Mouse (Mus musculus) neutrophil, adult 5-6 weeks (primary cell): ENCODE data around the gene Map2. TPM values are rescaled to one million over a fixed set of nuclear protein-coding genes. Genes with fewer than 3 reads are reported as not detected.

Experiments used
- ATAC-seq: fragments of 151-379, 151-347 bp; 2 replicates; pipeline ENCODE4 v1.8.0; 2017; ENCODE audit warnings: mild to moderate bottlenecking, moderate TSS enrichment; ENCODE audit not compliant: insufficient number of reproducible peaks, poor library complexity, low FRiP score, severe bottlenecking; ENCODE audit errors: extremely low read depth
- total RNA-seq: library from RNA; stranded (forward); fragments of 200-1000 nt; gene quantifications from 2 replicates; pipeline ENCODE4 v1.2.3, GENCODE M21; 2017

Map2 gene
- 0.74 and 1.2 TPM in 2 replicates for total RNA-seq

- no peak for ATAC-seq
Measured at GRCm38 (mm10) chr1:66175041-66175665, at the start of gene Map2. Map2 (plus strand) TSS chr1:66175273.

GRCm38 (mm10) chr1:66133014-66133413 is 42.1 kb upstream of the Map2 start:
- ATAC-seq: no peak

- ATAC-seq: no peak
Measured at GRCm38 (mm10) chr1:66135324-66135723, 39.7 kb upstream of the Map2 start.

GRCm38 (mm10) chr1:66140686-66141085 is 34.4 kb upstream of the Map2 start:
- ATAC-seq: no peak

- ATAC-seq: no peak
Measured at GRCm38 (mm10) chr1:66145180-66145579, 29.9 kb upstream of the Map2 start.

- ATAC-seq: no peak
Measured at GRCm38 (mm10) chr1:66148825-66149514, 26.1 kb upstream of the Map2 start.

- no peak for ATAC-seq
Measured at GRCm38 (mm10) chr1:66150806-66151205, 24.3 kb upstream of the Map2 start.

- no peak for ATAC-seq
Measured at GRCm38 (mm10) chr1:66157135-66157534, 17.9 kb upstream of the Map2 start.

- no peak for ATAC-seq
Measured at GRCm38 (mm10) chr1:66157589-66157988, 17.5 kb upstream of the Map2 start.

- no peak for ATAC-seq
Measured at GRCm38 (mm10) chr1:66164648-66165047, 10.4 kb upstream of the Map2 start.

GRCm38 (mm10) chr1:66168722-66169121 is 6.4 kb upstream of the Map2 start:
- no peak for ATAC-seq

- ATAC-seq: no peak
Measured at GRCm38 (mm10) chr1:66172127-66172526, 2.9 kb upstream of the Map2 start.

- ATAC-seq: no peak
Measured at GRCm38 (mm10) chr1:66173630-66174029, 1.4 kb upstream of the Map2 start.

- ATAC-seq: no peak
Measured at GRCm38 (mm10) chr1:66176012-66176837, 1.2 kb downstream of the Map2 start.

GRCm38 (mm10) chr1:66176838-66177105 is 1.7 kb downstream of the Map2 start:
- ATAC-seq: no peak

GRCm38 (mm10) chr1:66177489-66178170 is 2.6 kb downstream of the Map2 start:
- no peak for ATAC-seq

GRCm38 (mm10) chr1:66187016-66187681 is 12.1 kb downstream of the Map2 start:
- no peak for ATAC-seq

- ATAC-seq: no peak
Measured at GRCm38 (mm10) chr1:66192401-66192800, 17.3 kb downstream of the Map2 start.

- ATAC-seq: no peak
Measured at GRCm38 (mm10) chr1:66192891-66193290, 17.8 kb downstream of the Map2 start.
